Mouse (Mus musculus): ENCODE data around the gene BC030867. TPM values are rescaled to one million over a fixed set of nuclear protein-coding genes. Genes with fewer than 3 reads are reported as not detected.

Gene BC030867
- polyA plus RNA-seq, 1 experiment from 2014 or later, result 21.2 TPM

GRCm38 (mm10) chr11:102211936-102212341 is 36.7 kb upstream of the BC030867 start:
- H3K36me3 ChIP-seq (ENCODE audit: insufficient read depth, low read length), result no peaks in the 10 kb centered on the region
- no peak overlapping the region for H3K4me3 ChIP-seq (ENCODE audit: low read length)
- H3K9ac ChIP-seq (replicated peaks; ENCODE audit: low read length), result no peak overlapping the region
- 50% methylated on average over 18 of the region's 18 CpGs for WGBS
- H3K27ac ChIP-seq (ENCODE audit: low read length), result no peak overlapping the region
- no peaks in the 10 kb centered on the region for H3K27me3 ChIP-seq (ENCODE audit: insufficient read depth, low read length)
- H3K4me1 ChIP-seq (ENCODE audit: insufficient read depth, low read length), result peaks cover 75% of the 10 kb centered on the region
- ATAC-seq (ENCODE audit: low FRiP score, low TSS enrichment), result no peak
- no peak overlapping the region for H3K4me2 ChIP-seq (replicated peaks; ENCODE audit: low read depth, low read length)
- no peaks in the 10 kb centered on the region for H3K9me3 ChIP-seq (ENCODE audit: low read length)

DNA sequence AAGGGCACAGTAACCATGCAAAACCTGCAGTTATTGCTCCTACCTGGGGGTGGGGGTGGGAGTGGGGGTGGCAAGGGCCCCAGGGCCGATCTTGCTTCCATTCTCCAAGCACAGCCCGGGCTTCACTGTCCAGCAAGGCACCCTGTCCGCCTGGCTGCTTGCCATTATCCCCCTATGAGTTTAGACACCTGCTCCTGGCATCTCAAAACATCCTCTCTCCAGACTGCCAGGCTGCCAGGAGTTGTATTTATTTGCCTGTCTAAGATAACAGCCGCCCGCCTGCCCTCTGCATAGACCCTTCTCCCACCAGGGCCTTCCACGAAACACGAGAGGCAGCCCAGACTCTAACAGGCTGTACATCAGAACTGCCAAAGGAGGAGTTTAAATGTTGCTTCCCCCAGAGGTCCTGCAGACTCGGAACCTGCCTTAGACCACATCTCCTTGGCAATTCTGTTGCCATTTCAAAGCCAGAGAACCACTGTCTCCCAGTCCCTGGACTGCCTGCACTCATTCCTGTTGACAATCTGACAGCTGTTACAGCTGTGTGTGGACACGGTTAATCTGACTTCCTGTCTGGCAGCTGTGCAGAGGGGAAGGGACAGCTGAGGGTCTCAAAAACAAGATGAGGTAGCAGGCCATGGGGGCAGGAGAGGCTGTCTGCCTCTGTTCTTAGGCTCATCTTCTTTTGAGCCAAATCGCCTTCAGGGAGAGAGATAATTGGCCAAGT is 34.1 kb upstream of the BC030867 start:
- Histone ChIP-seq H3K9ac (replicated peaks; ENCODE audit: low read length) (no peak overlapping the region), H3K27ac (ENCODE audit: low read length) (peak overlapping the region; percentile 52)
- ATAC-seq (ENCODE audit: low FRiP score, low TSS enrichment), result no peak

GRCm38 (mm10) chr11:102215511-102215910 is 33.2 kb upstream of the BC030867 start:
- no peak overlapping the region for H3K27ac ChIP-seq (ENCODE audit: low read length)
- no peak overlapping the region for H3K9ac ChIP-seq (replicated peaks; ENCODE audit: low read length)
- H3K27me3 ChIP-seq (ENCODE audit: insufficient read depth, low read length), result no peaks in the 10 kb centered on the region
- no peaks in the 10 kb centered on the region for H3K36me3 ChIP-seq (ENCODE audit: insufficient read depth, low read length)
- no peak for ATAC-seq (ENCODE audit: low FRiP score, low TSS enrichment)
- no peak overlapping the region for H3K4me2 ChIP-seq (replicated peaks; ENCODE audit: low read depth, low read length)
- 54% methylated on average over 11 of the region's 11 CpGs for WGBS
- H3K4me3 ChIP-seq (ENCODE audit: low read length), result no peak overlapping the region
- no peaks in the 10 kb centered on the region for H3K9me3 ChIP-seq (ENCODE audit: low read length)
- H3K4me1 ChIP-seq (ENCODE audit: insufficient read depth, low read length), result peaks cover 79% of the 10 kb centered on the region

More for the DNA sequence above, 34.1 kb upstream of the BC030867 start:
- 29% methylated on average over 10 of the region's 10 CpGs for WGBS
- H3K4me2 ChIP-seq (replicated peaks; ENCODE audit: low read depth, low read length), result no peak overlapping the region
- H3K4me3 ChIP-seq (ENCODE audit: low read length), result no peak overlapping the region
- H3K9me3 ChIP-seq (ENCODE audit: low read length), result no peaks in the 10 kb centered on the region
- H3K4me1 ChIP-seq (ENCODE audit: insufficient read depth, low read length), result peaks cover 78% of the 10 kb centered on the region
- H3K27me3 ChIP-seq (ENCODE audit: insufficient read depth, low read length), result no peaks in the 10 kb centered on the region
- no peaks in the 10 kb centered on the region for H3K36me3 ChIP-seq (ENCODE audit: insufficient read depth, low read length)

- Histone ChIP-seq H3K27ac (ENCODE audit: low read length) (peak overlapping the region; percentile 35; the same call in 1 of the 2 replicates), H3K4me1 (ENCODE audit: insufficient read depth, low read length) (peaks cover 79% of the 10 kb centered on the region), H3K36me3 (ENCODE audit: insufficient read depth, low read length) (no peaks in the 10 kb centered on the region), H3K27me3 (ENCODE audit: insufficient read depth, low read length) (no peaks in the 10 kb centered on the region), H3K4me2 (replicated peaks; ENCODE audit: low read depth, low read length) (peak overlapping the region; percentile 69; the same call in 1 of the 2 replicates), H3K9me3 (ENCODE audit: low read length) (no peaks in the 10 kb centered on the region), H3K9ac (replicated peaks; ENCODE audit: low read length) (no peak overlapping the region), H3K4me3 (ENCODE audit: low read length) (0 out of 2 replicates have a peak overlapping the region, but pooled peaks have one; percentile 12)
- ATAC-seq (ENCODE audit: low FRiP score, low TSS enrichment), result no peak
- whole genome bisulfite sequencing, result 35% methylated on average over 12 of the region's 12 CpGs
Measured at GRCm38 (mm10) chr11:102216056-102216885, 32.4 kb upstream of the BC030867 start.

DNA sequence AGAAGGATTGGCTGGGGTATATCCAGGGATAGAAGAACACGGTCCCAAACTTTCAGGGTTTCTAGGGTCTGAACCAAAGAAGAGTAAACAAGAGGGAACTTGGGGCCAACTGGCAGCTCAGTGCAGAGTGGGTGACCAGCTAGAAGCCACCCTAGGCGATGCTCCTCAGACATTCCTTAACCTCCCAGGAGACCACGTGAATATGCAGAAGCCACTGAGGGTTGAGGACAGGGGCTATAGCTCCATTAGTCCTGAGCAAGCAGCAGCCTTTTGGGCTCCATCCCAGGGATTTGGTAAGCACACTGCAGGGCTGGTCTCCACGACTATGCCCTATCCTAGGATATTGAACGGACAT is 31.8 kb upstream of the BC030867 start:
- Histone ChIP-seq H3K4me3 (ENCODE audit: low read length) (0 out of 2 replicates have a peak overlapping the region, but pooled peaks have one; percentile 12), H3K27ac (ENCODE audit: low read length) (peak overlapping the region; percentile 28; the same call in 1 of the 2 replicates), H3K9me3 (ENCODE audit: low read length) (no peaks in the 10 kb centered on the region), H3K9ac (replicated peaks; ENCODE audit: low read length) (no peak overlapping the region), H3K36me3 (ENCODE audit: insufficient read depth, low read length) (no peaks in the 10 kb centered on the region), H3K4me1 (ENCODE audit: insufficient read depth, low read length) (peaks cover 76% of the 10 kb centered on the region), H3K4me2 (replicated peaks; ENCODE audit: low read depth, low read length) (peak overlapping the region; percentile 69), H3K27me3 (ENCODE audit: insufficient read depth, low read length) (no peaks in the 10 kb centered on the region)
- ATAC-seq (ENCODE audit: low FRiP score, low TSS enrichment), result no peak
- WGBS, result 56% methylated on average over 5 of the region's 5 CpGs

- no peaks in the 10 kb centered on the region for H3K9me3 ChIP-seq (ENCODE audit: low read length)
- H3K9ac ChIP-seq (replicated peaks; ENCODE audit: low read length), result peak overlapping the region; percentile 56; the same call in 1 of the 2 replicates
- H3K4me2 ChIP-seq (replicated peaks; ENCODE audit: low read depth, low read length), result peak overlapping the region; percentile 69
- peaks cover 76% of the 10 kb centered on the region for H3K4me1 ChIP-seq (ENCODE audit: insufficient read depth, low read length)
- no peak overlapping the region for H3K27ac ChIP-seq (ENCODE audit: low read length)
- ATAC-seq (ENCODE audit: low FRiP score, low TSS enrichment), result no peak
- H3K36me3 ChIP-seq (ENCODE audit: insufficient read depth, low read length), result no peaks in the 10 kb centered on the region
- 69% methylated on average over 6 of the region's 6 CpGs for WGBS
- H3K27me3 ChIP-seq (ENCODE audit: insufficient read depth, low read length), result no peaks in the 10 kb centered on the region
- H3K4me3 ChIP-seq (ENCODE audit: low read length), result peak overlapping the region; percentile 44
Measured at GRCm38 (mm10) chr11:102217396-102217795, 31.3 kb upstream of the BC030867 start.

GRCm38 (mm10) chr11:102217876-102218430 is 30.7 kb upstream of the BC030867 start:
- Histone ChIP-seq H3K9ac (replicated peaks; ENCODE audit: low read length) (peak overlapping the region; percentile 56), H3K4me3 (ENCODE audit: low read length) (peak overlapping the region; percentile 44), H3K27ac (ENCODE audit: low read length) (peak overlapping the region; percentile 90), H3K36me3 (ENCODE audit: insufficient read depth, low read length) (no peaks in the 10 kb centered on the region), H3K4me1 (ENCODE audit: insufficient read depth, low read length) (peaks cover 82% of the 10 kb centered on the region), H3K27me3 (ENCODE audit: insufficient read depth, low read length) (no peaks in the 10 kb centered on the region), H3K9me3 (ENCODE audit: low read length) (no peaks in the 10 kb centered on the region), H3K4me2 (replicated peaks; ENCODE audit: low read depth, low read length) (peak overlapping the region; percentile 69)
- 67% methylated on average over 7 of the region's 7 CpGs for WGBS
- ATAC-seq (ENCODE audit: low FRiP score, low TSS enrichment), result no peak

- Histone ChIP-seq H3K9me3 (ENCODE audit: low read length) (no peaks in the 10 kb centered on the region), H3K27ac (ENCODE audit: low read length) (peak overlapping the region; percentile 90)
Measured at GRCm38 (mm10) chr11:102218783-102219182, 29.9 kb upstream of the BC030867 start.

GRCm38 (mm10) chr11:102219247-102219993 is 29.3 kb upstream of the BC030867 start:
- peak overlapping the region; percentile 56 for H3K9ac ChIP-seq (replicated peaks; ENCODE audit: low read length)
- 61% methylated on average over 14 of the region's 14 CpGs for WGBS
- H3K9me3 ChIP-seq (ENCODE audit: low read length), result no peaks in the 10 kb centered on the region
- peak overlapping the region; percentile 90 for H3K27ac ChIP-seq (ENCODE audit: low read length)
- no peak for ATAC-seq (ENCODE audit: low FRiP score, low TSS enrichment)
- 0 out of 2 replicates have a peak, but pooled peaks cover 2% of the 10 kb centered on the region for H3K27me3 ChIP-seq (ENCODE audit: insufficient read depth, low read length)
- H3K4me2 ChIP-seq (replicated peaks; ENCODE audit: low read depth, low read length), result peak overlapping the region; percentile 69
- H3K36me3 ChIP-seq (ENCODE audit: insufficient read depth, low read length), result no peaks in the 10 kb centered on the region
- H3K4me1 ChIP-seq (ENCODE audit: insufficient read depth, low read length), result peaks cover 82% of the 10 kb centered on the region
- H3K4me3 ChIP-seq (ENCODE audit: low read length), result peak overlapping the region; percentile 44

More at GRCm38 (mm10) chr11:102218783-102219182, 29.9 kb upstream of the BC030867 start:
- Histone ChIP-seq H3K36me3 (ENCODE audit: insufficient read depth, low read length) (no peaks in the 10 kb centered on the region), H3K4me3 (ENCODE audit: low read length) (peak overlapping the region; percentile 44), H3K4me1 (ENCODE audit: insufficient read depth, low read length) (peaks cover 86% of the 10 kb centered on the region), H3K4me2 (replicated peaks; ENCODE audit: low read depth, low read length) (peak overlapping the region; percentile 69), H3K27me3 (ENCODE audit: insufficient read depth, low read length) (0 out of 2 replicates have a peak, but pooled peaks cover 2% of the 10 kb centered on the region), H3K9ac (replicated peaks; ENCODE audit: low read length) (peak overlapping the region; percentile 56)
- peak; percentile 89 for ATAC-seq (ENCODE audit: low FRiP score, low TSS enrichment)
- 0% methylated on average over 10 of the region's 10 CpGs for WGBS

Data from kidney, embryonic 16.5 days (tissue).